Mouse (Mus musculus) forebrain, embryonic 11.5 days (tissue): ENCODE measurements at regions not wholly inside any gene's neighbourhood (a gene's known extent, or its start where the extent isn't known, plus 50 kb on each side); places are given as distances from the start of the nearest gene placed in this dataset.
A peak's percentile ranks its signal among the peaks of the same experiment; 100 is the strongest.
"Not testable (repeated sequence)": the region's sequence is repeated elsewhere in the genome, so short reads cannot be mapped to it uniquely, and the experiment has no call there.

ENCODE experiments used
- ATAC-seq: fragments of 200-750 bp; cut with Nextera tagmentation; replicated peaks from 2 replicates; pipeline ENCODE4 v1.8.0; 2017; ENCODE audit warnings: moderate TSS enrichment; ENCODE audit not compliant: low FRiP score
- DNase-seq: peaks from one replicate; pipeline ENCODE4 v3.0.0-alpha.2; 2017; ENCODE audit warnings: low spot score
- H3K27ac ChIP-seq: fragments of 300-500 bp; sonication (generic); 2 replicates; pipeline ENCODE4 v1.5.1; 2014; ENCODE audit warnings: low read depth, low read length
- H3K27me3 ChIP-seq: fragments of 300-500 bp; sonication (generic); 2 replicates; pipeline ENCODE4 v1.6.1; 2014; ENCODE audit warnings: mild to moderate bottlenecking, low read length, mixed read lengths; ENCODE audit not compliant: control insufficient read depth, insufficient read depth
- H3K36me3 ChIP-seq: fragments of 300-500 bp; sonication (generic); 2 replicates; pipeline ENCODE4 v1.6.1; 2014; ENCODE audit warnings: mild to moderate bottlenecking, low read length, moderate library complexity, mixed read lengths; ENCODE audit not compliant: control insufficient read depth, insufficient read depth
- H3K4me1 ChIP-seq: fragments of 300-500 bp; sonication (generic); replicated peaks from 2 replicates; pipeline ENCODE4 v1.6.1; 2014; ENCODE audit warnings: low read length, mixed read lengths; ENCODE audit not compliant: control insufficient read depth, insufficient read depth
- H3K4me2 ChIP-seq: fragments of 300-500 bp; sonication (generic); 2 replicates; pipeline ENCODE4 v1.6.1; 2014; ENCODE audit warnings: low read depth, mild to moderate bottlenecking, low read length, moderate library complexity, mixed read lengths; ENCODE audit not compliant: severe bottlenecking
- H3K4me3 ChIP-seq: fragments of 300-500 bp; sonication (generic); 2 replicates; pipeline ENCODE4 v1.5.1; 2014; ENCODE audit warnings: low read depth, low read length
- H3K9ac ChIP-seq: fragments of 300-500 bp; sonication (generic); 2 replicates; pipeline ENCODE4 v1.6.1; 2014; ENCODE audit warnings: low read length
- H3K9me3 ChIP-seq: fragments of 300-500 bp; sonication (generic); 2 replicates; pipeline ENCODE4 v1.6.1; 2016; ENCODE audit warnings: low read length, mixed read lengths; ENCODE audit not compliant: control insufficient read depth
- WGBS: fragments of 180-500 bp; shearing (Covaris S2); extraction: QIAGEN DNeasy Blood & Tissue Kit; methylation state at CpG from one replicate; pipeline ENCODE4 v1.1.7; 2014; 5-methylcytosine and 5-hydroxymethylcytosine counted together

GRCm38 (mm10) chr6:4201176-4201575, 114.4 kb upstream of the Bet1 start:
- no peak for DNase-seq
- no peak for ATAC-seq
- H3K4me3 ChIP-seq = no peak overlapping the region
- no peak overlapping the region for H3K27ac ChIP-seq
- H3K27me3 ChIP-seq = no peaks in the 10 kb centered on the region
- no peak overlapping the region for H3K4me2 ChIP-seq
- no peaks in the 10 kb centered on the region for H3K4me1 ChIP-seq
- no peaks in the 10 kb centered on the region for H3K9me3 ChIP-seq
- no peak overlapping the region for H3K9ac ChIP-seq
- WGBS = 58% methylated on average over 2 of the region's 2 CpGs
- H3K36me3 ChIP-seq = no peaks in the 10 kb centered on the region

GRCm38 (mm10) chr6:4205681-4206080, 118.9 kb upstream of the Bet1 start:
- WGBS = 85% methylated on average over 5 of the region's 5 CpGs
- Histone ChIP-seq H3K4me2 (no peak overlapping the region), H3K27ac (no peak overlapping the region), H3K4me1 (no peaks in the 10 kb centered on the region), H3K9ac (no peak overlapping the region), H3K36me3 (no peaks in the 10 kb centered on the region), H3K27me3 (no peaks in the 10 kb centered on the region), H3K4me3 (no peak overlapping the region), H3K9me3 (no peaks in the 10 kb centered on the region)
- DNase-seq (no peak), ATAC-seq (no peak)

DNA sequence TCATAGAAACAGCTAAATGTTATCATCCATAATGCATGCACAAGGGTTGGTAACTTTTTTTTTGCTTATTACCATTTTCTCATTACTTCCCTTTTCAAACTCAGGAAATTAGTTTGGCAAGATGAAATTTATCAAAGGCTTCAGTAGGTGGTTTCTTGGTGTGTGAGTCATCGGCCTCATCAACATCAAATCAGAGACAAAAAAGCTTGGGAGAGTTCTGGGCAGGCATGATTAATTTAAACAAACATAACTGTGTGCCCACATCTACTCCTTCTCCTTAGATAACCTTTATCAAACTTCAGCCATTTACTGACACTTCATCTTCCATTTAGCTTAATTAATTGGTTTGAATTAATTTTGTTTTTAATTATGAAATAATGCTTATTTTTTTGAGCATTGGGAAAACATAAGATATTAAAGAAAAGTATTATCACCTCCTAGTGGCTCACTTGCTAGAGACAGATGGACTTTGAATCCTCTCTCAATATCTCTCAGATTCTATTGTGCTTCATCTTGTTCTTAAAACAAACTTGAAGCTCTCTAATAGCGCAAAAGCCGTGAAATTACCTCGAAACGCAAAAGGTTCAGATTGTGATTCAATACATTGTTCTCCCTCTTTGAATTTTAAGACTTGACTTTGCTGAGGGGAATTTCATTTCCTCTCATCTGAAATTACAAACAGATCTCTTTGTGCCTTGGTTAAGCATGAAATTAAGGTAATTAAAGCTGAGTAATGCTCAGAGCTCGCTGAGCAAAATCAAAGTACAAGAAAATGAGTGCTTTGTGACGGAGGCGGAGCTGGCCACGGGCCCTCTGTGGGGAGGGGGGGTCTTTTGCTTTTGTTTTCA, 158.7 kb upstream of the Bet1 start:
- peak; percentile 87 for ATAC-seq
- peak; percentile 64 for DNase-seq
- H3K27ac ChIP-seq = no peak overlapping the region
- WGBS = 21% methylated on average over 9 of the region's 9 CpGs
- H3K4me3 ChIP-seq = no peak overlapping the region
- no peaks in the 10 kb centered on the region for H3K27me3 ChIP-seq
- H3K36me3 ChIP-seq = no peaks in the 10 kb centered on the region
- no peaks in the 10 kb centered on the region for H3K9me3 ChIP-seq
- H3K4me2 ChIP-seq = no peak overlapping the region
- no peak overlapping the region for H3K9ac ChIP-seq
- no peaks in the 10 kb centered on the region for H3K4me1 ChIP-seq

DNA sequence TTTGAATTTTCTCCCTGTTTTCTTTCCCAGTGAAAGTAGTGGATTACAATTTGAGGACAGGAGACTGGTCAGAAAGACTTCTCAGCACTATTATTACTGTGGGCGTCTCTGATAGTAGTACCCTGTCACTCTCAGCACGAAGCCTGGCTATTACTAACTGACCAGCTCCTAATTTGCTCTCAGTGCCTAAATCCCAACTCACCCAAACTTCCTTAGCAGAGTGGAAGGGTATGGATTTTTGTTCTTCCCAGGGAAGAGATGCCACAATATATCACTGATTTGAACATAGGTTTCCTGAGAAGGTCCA, 159.3 kb upstream of the Bet1 start:
- DNase-seq (no peak), ATAC-seq (no peak; the same call in 1 of the 2 replicates)
- no peaks in the 10 kb centered on the region for H3K27me3 ChIP-seq
- H3K4me3 ChIP-seq = no peak overlapping the region
- no peak overlapping the region for H3K9ac ChIP-seq
- WGBS = 17% methylated on average over 2 of the region's 2 CpGs
- H3K27ac ChIP-seq = no peak overlapping the region
- no peaks in the 10 kb centered on the region for H3K9me3 ChIP-seq
- 0 out of 2 replicates have a peak overlapping the region, but pooled peaks have one; percentile 5 for H3K4me2 ChIP-seq
- H3K4me1 ChIP-seq = no peaks in the 10 kb centered on the region
- no peaks in the 10 kb centered on the region for H3K36me3 ChIP-seq

GRCm38 (mm10) chr6:4276607-4277006, 189.8 kb upstream of the Bet1 start:
- H3K4me3 ChIP-seq = no peak overlapping the region
- no peaks in the 10 kb centered on the region for H3K4me1 ChIP-seq
- DNase-seq = no peak
- H3K27ac ChIP-seq = no peak overlapping the region
- no peaks in the 10 kb centered on the region for H3K9me3 ChIP-seq
- no peak overlapping the region for H3K9ac ChIP-seq
- H3K36me3 ChIP-seq = no peaks in the 10 kb centered on the region
- no peak overlapping the region for H3K4me2 ChIP-seq
- 59% methylated on average over 4 of the region's 4 CpGs for WGBS
- H3K27me3 ChIP-seq = no peaks in the 10 kb centered on the region
- ATAC-seq = no peak

GRCm38 (mm10) chr6:4277245-4277890, 190.6 kb upstream of the Bet1 start:
- Histone ChIP-seq H3K36me3 (no peaks in the 10 kb centered on the region), H3K9me3 (no peaks in the 10 kb centered on the region), H3K27me3 (no peaks in the 10 kb centered on the region), H3K27ac (no peak overlapping the region), H3K4me3 (no peak overlapping the region), H3K9ac (no peak overlapping the region), H3K4me2 (no peak overlapping the region), H3K4me1 (no peaks in the 10 kb centered on the region)
- DNase-seq (no peak), ATAC-seq (peak; percentile 30; the same call in 1 of the 2 replicates)
- 44% methylated on average over 2 of the region's 2 CpGs for WGBS

DNA sequence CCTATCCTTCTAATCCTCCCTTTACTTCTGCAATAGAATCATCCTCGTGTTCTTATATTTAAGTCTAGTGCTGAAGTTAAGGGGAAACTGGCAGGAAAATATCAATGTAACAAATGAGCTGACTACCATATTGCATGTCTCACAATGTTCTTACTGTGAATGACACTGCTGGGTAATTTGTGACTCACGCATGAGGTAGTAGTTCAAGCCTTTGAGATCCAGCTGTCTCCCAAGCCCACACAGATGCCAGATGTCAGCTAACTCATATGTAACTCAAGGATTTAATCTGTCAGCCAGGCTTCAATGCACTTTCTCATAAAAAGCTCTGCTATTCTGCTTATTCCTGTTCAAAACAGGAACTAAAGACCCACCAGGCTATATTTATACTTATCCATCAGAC, 204.6 kb upstream of the Bet1 start:
- Histone ChIP-seq H3K27me3 (no peaks in the 10 kb centered on the region), H3K4me2 (no peak overlapping the region), H3K9ac (no peak overlapping the region), H3K36me3 (no peaks in the 10 kb centered on the region), H3K9me3 (no peaks in the 10 kb centered on the region), H3K27ac (no peak overlapping the region), H3K4me3 (no peak overlapping the region), H3K4me1 (no peaks in the 10 kb centered on the region)
- ATAC-seq (no peak), DNase-seq (no peak)
- 87% methylated on average over 2 of the region's 2 CpGs for WGBS

DNA sequence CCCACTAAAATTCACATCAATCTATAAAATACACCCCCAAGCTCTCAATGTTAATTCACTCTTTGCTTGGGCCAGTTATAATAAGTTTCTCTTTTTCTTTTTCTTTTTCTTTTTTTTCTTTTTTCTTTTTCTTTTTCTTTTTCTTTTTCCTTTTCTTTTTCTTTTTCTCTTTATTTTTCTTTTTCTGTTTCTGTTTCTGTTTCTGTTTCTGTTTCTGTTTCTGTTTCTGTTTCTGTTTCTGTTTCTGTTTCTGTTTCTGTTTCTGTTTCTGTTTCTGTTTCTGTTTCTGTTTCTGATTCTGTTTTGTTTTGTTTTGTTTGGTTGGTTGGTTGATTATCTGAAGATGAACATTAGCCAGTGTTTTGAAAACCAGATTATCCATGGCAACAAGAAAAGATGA, 201.2 kb upstream of the Col1a2 start:
- H3K36me3 ChIP-seq, H3K9me3 ChIP-seq, H3K27me3 ChIP-seq, DNase-seq, H3K27ac ChIP-seq, H3K4me3 ChIP-seq, H3K9ac ChIP-seq, H3K4me2 ChIP-seq, H3K4me1 ChIP-seq, ATAC-seq: not testable (repeated sequence)

GRCm38 (mm10) chr6:4349953-4350352, 154.7 kb upstream of the Col1a2 start:
- H3K4me3 ChIP-seq = no peak overlapping the region
- H3K27me3 ChIP-seq = no peaks in the 10 kb centered on the region
- no peaks in the 10 kb centered on the region for H3K4me1 ChIP-seq
- DNase-seq = no peak
- no peak for ATAC-seq
- 90% methylated on average over 4 of the region's 4 CpGs for WGBS
- no peak overlapping the region for H3K9ac ChIP-seq
- H3K9me3 ChIP-seq = no peaks in the 10 kb centered on the region
- no peak overlapping the region for H3K27ac ChIP-seq
- H3K4me2 ChIP-seq = no peak overlapping the region
- no peaks in the 10 kb centered on the region for H3K36me3 ChIP-seq
